Mouse (Mus musculus) heart, postnatal 36 days (tissue): ENCODE measurements around the gene Lingo3. TPM values are rescaled to one million over a fixed set of nuclear protein-coding genes. Genes with fewer than 3 reads are reported as not detected.

Experiments
- DNase-seq, 2 experiments: peaks; one replicate each; pipeline ENCODE4 v3.0.0; 2021 to 2022
- intact Hi-C: fragments of 180-260 bp; cut with DNase I; formaldehyde crosslinking; loops from one replicate; pipeline ENCODE4 v1.15.1; 2025
- microRNA-seq, 2 experiments: library from miRNA; unstranded; fragments of <30 nt; microRNA quantifications; one replicate each; pipeline ENCODE4 v1.2.0; 2021; ENCODE audit warnings: borderline number of aligned reads in 2 of 2
- total RNA-seq, 2 experiments: library from RNA; stranded (reverse); gene quantifications; 2 replicates each; pipeline ENCODE4 v1.2.3; 2021

Lingo3 gene
- total RNA-seq, 2 experiments from 2014 or later = 6.4 to 8.9 TPM

DNA sequence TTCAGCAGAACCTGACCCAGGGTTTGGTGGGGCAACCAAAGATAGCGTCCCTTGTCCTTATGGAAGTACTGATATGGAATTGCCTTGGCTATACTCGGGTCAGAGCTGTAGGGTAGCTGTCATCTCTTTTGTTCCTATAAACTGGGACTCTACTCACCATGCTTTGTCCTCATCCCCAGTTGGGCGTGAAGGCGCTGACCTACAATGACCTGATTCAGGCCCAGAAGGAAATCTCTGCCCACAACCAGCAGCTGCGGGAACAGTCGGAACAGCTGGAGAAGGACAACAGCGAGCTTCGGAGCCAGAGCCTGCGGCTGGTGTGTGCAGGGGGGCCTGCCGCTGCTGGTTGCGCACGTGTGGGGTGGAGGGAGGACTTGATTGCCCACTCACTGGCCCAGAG lies 59.0 kb downstream of the Lingo3 start:
- intact Hi-C loops = no loop called here
- peak in 1 of 2 experiments; percentile 46 for DNase-seq

GRCm38 (mm10) chr10:80784302-80784701 lies 59.5 kb downstream of the Lingo3 start:
- DNase-seq = no peak
- intact Hi-C loops = no loop called here

Small RNA genes lying within 50 kb of the gene (microRNA-seq; reads per million reads assigned to microRNA genes)
- gene Mir1982 = 0 to 2.0 reads per million in 2 experiments

Other genes starting within 250 kb of the Lingo3 start
- 10 to 100 TPM; 19.7 to 22.1 TPM for gene Scamp4, start 241.2 kb downstream of the Lingo3 start, total RNA-seq
- 1 to 10 TPM in 1 of 2 experiments, under 1 TPM in 1; 0.49 to 1.4 TPM for gene Adat3, start 241.2 kb downstream of the Lingo3 start, total RNA-seq
- gene Gm49322, start 238.0 kb downstream of the Lingo3 start, total RNA-seq = under 1 TPM; 0.41 to 0.58 TPM
- 100 to 1,000 TPM; 111 to 119 TPM for gene Csnk1g2, start 221.2 kb downstream of the Lingo3 start, total RNA-seq
- gene Btbd2, start 187.0 kb downstream of the Lingo3 start, total RNA-seq = 10 to 100 TPM; 45.5 to 46.8 TPM
- gene Mknk2, start 165.9 kb downstream of the Lingo3 start, total RNA-seq = 100 to 1,000 TPM; 223 to 233 TPM
- 1 to 10 TPM; 5.3 to 6.7 TPM for gene Mob3a, start 142.1 kb downstream of the Lingo3 start, total RNA-seq
- gene Izumo4, start 141.9 kb downstream of the Lingo3 start, total RNA-seq = 1 to 10 TPM; 2.5 to 2.9 TPM
- gene Ap3d1, start 101.8 kb downstream of the Lingo3 start, total RNA-seq = 10 to 100 TPM; 35.1 to 43.5 TPM
- gene Dot1l, start 88.8 kb downstream of the Lingo3 start, total RNA-seq = 10 to 100 TPM; 22.5 to 27.0 TPM
- 10 to 100 TPM; 29.5 to 29.7 TPM for gene Sf3a2, start 45.8 kb downstream of the Lingo3 start, total RNA-seq
- 10 to 100 TPM; 29.3 to 31.3 TPM for gene Plekhj1, start 45.4 kb downstream of the Lingo3 start, total RNA-seq
- gene Amh, start 38.8 kb downstream of the Lingo3 start, total RNA-seq = under 1 TPM; 0.22 to 0.53 TPM
- gene Jsrp1, start 30.5 kb downstream of the Lingo3 start, total RNA-seq = under 1 TPM in 1 of 2 experiments, not detected in 1; 0.46 TPM
- gene Oaz1, start 17.4 kb downstream of the Lingo3 start, total RNA-seq = 100 to 1,000 TPM; 850 to 884 TPM
- 10 to 100 TPM; 19.6 to 25.4 TPM for gene Lsm7, start 11.2 kb upstream of the Lingo3 start, total RNA-seq
- 10 to 100 TPM; 15.6 to 19.1 TPM for gene Sppl2b, start 11.2 kb upstream of the Lingo3 start, total RNA-seq
- gene Tmprss9, start 27.8 kb upstream of the Lingo3 start, total RNA-seq = not detected
- gene Timm13, start 56.9 kb upstream of the Lingo3 start, total RNA-seq = 100 to 1,000 TPM; 129 to 145 TPM
- 1 to 10 TPM; 3.6 to 4.9 TPM for gene Lmnb2, start 74.2 kb upstream of the Lingo3 start, total RNA-seq
- gene Gadd45b, start 86.0 kb upstream of the Lingo3 start, total RNA-seq = 10 to 100 TPM; 11.0 to 18.7 TPM
- gene Gng7, start 170.9 kb upstream of the Lingo3 start, total RNA-seq = under 1 TPM; 0.22 to 0.67 TPM
- not detected for gene Diras1, start 181.6 kb upstream of the Lingo3 start, total RNA-seq
- gene Slc39a3, start 193.4 kb upstream of the Lingo3 start, total RNA-seq = 10 to 100 TPM; 14.5 to 14.6 TPM
- gene Sgta, start 216.1 kb upstream of the Lingo3 start, total RNA-seq = 10 to 100 TPM; 96.1 to 99.9 TPM
- gene Thop1, start 226.0 kb upstream of the Lingo3 start, total RNA-seq = 10 to 100 TPM; 11.9 to 13.1 TPM